33 mouse cellular contexts compared by ENCODE assay signal in the genomic region with DNA sequence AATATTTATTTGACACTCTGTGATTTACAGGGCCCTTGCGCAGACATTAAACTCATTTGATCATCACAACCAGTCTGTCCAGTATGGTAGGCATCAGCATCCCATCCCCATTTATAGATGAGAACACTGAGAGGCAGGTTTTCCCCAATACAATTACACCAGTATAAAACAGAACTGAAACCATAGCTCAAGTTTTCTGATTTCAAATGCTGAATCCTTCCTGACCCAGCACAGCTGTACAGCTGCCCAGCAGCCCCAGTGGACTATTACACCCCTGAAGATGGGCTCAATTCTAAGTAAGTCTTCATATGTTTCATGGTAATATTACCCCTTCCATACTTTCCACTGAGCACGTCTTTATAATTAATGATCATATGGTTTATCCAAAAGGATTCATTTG.
"Had no signal": no experiment of that assay in that cellular context is flagged by ENCODE, and none has a peak within 500 bp of the region (broad histone marks: within the 10 kb centered on the region; RNA-seq: fewer than 3 reads in every experiment).

No protein-coding gene starts in this region.

- H3K36me3 ChIP-seq: heart, embryonic 12.5 days; heart, embryonic 13.5 days; heart, embryonic 15.5 days; hindbrain, embryonic 10.5 days; hindbrain, embryonic 12.5 days; hindbrain, embryonic 13.5 days; hindbrain, embryonic 15.5 days; intestine, embryonic 15.5 days; kidney, embryonic 15.5 days had no signal

- H3K9ac ChIP-seq: heart, embryonic 12.5 days; heart, embryonic 13.5 days; heart, embryonic 15.5 days; hindbrain, embryonic 12.5 days; hindbrain, embryonic 13.5 days; hindbrain, embryonic 14.5 days; hindbrain, embryonic 15.5 days; intestine, embryonic 15.5 days; kidney, embryonic 15.5 days had no signal

- H3K4me1 ChIP-seq: hindbrain, embryonic 15.5 days; intestine, embryonic 15.5 days had no signal

- DNase-seq: heart, postnatal 10 days; heart, postnatal 14 days; heart, postnatal 36 days; heart, postnatal 4 days; kidney, adult 11 months; kidney, adult 18-20 months; kidney, adult 2 months; kidney, adult 8-10 months; kidney, adult 9 months; kidney, postnatal 14 days; kidney, postnatal 25 days; kidney, postnatal 36 days; layer of hippocampus, adult 9-11 months; layer of hippocampus, postnatal 36 days had no signal

- ATAC-seq: hindbrain, embryonic 16.5 days; hindbrain, postnatal 0 days; inflammation-experienced regulatory T-cells, adult 6 months; intestine, embryonic 15.5 days; intestine, embryonic 16.5 days; intestine, postnatal 0 days had no signal

- H3K27me3 ChIP-seq: heart, embryonic 12.5 days; heart, embryonic 13.5 days; heart, embryonic 15.5 days; hindbrain, embryonic 12.5 days; hindbrain, embryonic 13.5 days; hindbrain, embryonic 15.5 days; intestine, embryonic 15.5 days; kidney, embryonic 15.5 days had no signal

- H3K9me3 ChIP-seq: heart, embryonic 12.5 days; heart, embryonic 13.5 days; heart, embryonic 15.5 days; hindbrain, embryonic 10.5 days; hindbrain, embryonic 12.5 days; hindbrain, embryonic 13.5 days; hindbrain, embryonic 15.5 days; intestine, embryonic 15.5 days; kidney, embryonic 15.5 days had no signal

- H3K4me2 ChIP-seq: heart, embryonic 11.5 days; heart, embryonic 12.5 days; heart, embryonic 13.5 days; heart, embryonic 15.5 days; hindbrain, embryonic 12.5 days; hindbrain, embryonic 13.5 days; hindbrain, embryonic 14.5 days; hindbrain, embryonic 15.5 days; intestine, embryonic 15.5 days; kidney, embryonic 15.5 days had no signal

- H3K4me3 ChIP-seq: heart, embryonic 12.5 days; heart, embryonic 13.5 days; heart, embryonic 15.5 days; hindbrain, embryonic 10.5 days; hindbrain, embryonic 12.5 days; hindbrain, embryonic 13.5 days; hindbrain, embryonic 15.5 days; intestine, embryonic 15.5 days; kidney, embryonic 15.5 days; layer of hippocampus, adult 2 months; left cerebral cortex, adult 2 months had no signal

- H3K27ac ChIP-seq: heart, embryonic 13.5 days; heart, embryonic 15.5 days; hindbrain, embryonic 10.5 days; hindbrain, embryonic 12.5 days; hindbrain, embryonic 13.5 days; hindbrain, embryonic 14.5 days; hindbrain, embryonic 15.5 days; hindbrain, postnatal 0 days; intestine, embryonic 15.5 days; kidney, postnatal 0 days; layer of hippocampus, adult 2 months; left cerebral cortex, adult 2 months had no signal
